Mouse (Mus musculus) right cerebral cortex, adult 18-20 months (tissue): ENCODE results near the gene Mmgt1.
A peak's percentile ranks its signal among the peaks of the same experiment; 100 is the strongest.

ENCODE experiments used
- DNase-seq: peaks from one replicate; pipeline ENCODE4 v3.0.0; 2022; ENCODE audit warnings: mixed read lengths

Gene Mmgt1

DNA sequence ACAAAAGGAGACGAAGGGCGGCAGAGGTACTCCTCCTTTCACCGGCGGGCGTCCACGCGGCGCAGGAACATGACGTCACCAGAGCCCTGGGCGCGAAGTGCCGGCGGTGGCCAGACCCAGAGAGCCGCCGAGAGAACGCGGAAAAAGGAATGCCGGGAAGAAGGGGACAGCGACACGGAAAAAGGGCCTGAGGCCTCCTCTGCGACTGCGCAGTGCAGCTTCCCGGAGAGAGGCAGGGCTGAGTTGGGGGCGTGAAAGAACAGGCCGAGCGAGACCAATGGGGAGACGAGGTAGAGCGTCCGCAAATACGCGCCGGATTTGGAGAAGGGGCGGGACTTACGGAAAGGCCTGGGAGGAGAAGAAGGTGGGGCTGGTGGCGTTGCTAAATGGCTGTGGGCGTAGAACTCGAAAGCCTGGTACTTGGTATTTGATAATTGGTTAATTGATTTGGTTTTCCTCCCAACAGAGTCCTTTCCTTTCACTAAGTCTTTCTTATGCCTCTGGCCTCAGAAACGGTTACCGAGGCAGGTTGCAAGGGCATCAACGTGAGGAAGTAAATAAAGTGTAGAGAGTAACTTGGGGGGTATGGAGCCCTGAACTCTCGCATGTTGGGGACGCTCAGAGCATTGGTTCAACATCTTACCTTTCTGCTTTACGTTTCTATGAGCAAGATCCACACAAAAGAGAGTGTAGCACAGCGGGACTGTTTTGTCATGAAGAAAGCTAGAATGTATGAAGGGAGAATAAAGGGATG lies at the start of gene Mmgt1:
TSS of gene Mmgt1 (minus strand) at position 183 of the 754 bp plus-strand sequence.
- DNase-seq, result peak; percentile 95

- no peak for DNase-seq
Measured at GRCm38 (mm10) chrX:56640066-56640465, 42.2 kb upstream of the Mmgt1 start.

DNA sequence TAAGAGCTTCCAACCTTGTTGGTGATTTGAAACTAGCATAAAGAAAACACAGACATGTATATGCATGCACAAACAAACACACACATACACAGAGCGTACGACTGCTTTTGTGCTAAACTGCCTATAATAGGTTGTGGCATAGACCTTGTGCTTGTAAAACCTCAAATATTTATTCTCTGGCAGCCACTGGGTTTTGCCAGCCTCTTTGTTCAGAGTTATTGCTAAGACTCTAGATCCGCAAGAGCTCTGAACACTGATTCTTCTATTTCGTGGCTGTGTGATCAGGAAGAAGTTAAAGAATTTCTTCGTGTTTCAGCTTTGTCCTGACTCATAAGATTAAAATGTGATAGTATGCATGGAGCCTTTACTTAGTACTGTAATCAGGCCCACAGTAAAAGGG lies 38.3 kb upstream of the Mmgt1 start:
- DNase-seq, result no peak

DNA sequence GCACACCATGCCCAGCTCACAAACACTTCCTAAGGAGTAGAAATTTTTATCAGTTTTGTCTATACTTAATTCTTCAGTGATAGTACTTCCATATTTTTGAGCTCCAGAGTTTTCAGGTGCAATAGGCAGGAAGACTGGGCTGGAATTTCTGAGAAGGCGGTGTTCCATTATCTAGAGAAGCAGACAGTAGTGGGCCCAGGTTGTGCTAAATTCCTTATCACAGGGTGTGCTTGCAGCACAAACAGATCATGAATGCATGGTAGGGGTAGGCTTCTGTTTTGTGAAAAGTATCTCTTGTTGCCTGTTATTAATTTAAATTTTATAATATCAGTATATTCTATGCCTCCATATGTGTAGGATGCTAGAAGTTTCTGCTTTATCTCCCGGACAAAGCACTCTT lies 17.4 kb upstream of the Mmgt1 start:
- DNase-seq, result no peak

GRCm38 (mm10) chrX:56610318-56610694 lies 12.4 kb upstream of the Mmgt1 start:
- peak; percentile 5 for DNase-seq

GRCm38 (mm10) chrX:56609623-56610317 lies 11.9 kb upstream of the Mmgt1 start, which contains the start of gene Slc9a6:
Slc9a6 (plus strand) TSS chrX:56609757.
- peak; percentile 76 for DNase-seq

DNA sequence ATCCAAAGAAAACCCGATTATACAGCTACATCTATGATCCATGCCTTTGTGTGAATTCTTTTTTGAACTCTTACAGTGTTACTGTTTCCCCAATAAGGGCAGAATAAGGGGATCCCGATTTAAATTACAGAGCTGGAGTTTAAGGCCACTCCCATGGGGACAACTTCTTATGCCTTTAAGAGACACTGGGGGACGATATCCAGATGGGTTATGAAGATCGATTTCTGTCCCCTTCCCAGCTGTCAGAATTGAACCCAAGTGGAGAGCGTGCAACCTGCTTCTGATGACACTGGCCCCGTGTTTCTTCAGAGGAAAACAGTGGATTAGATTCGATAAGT lies 11.4 kb upstream of the Mmgt1 start:
- DNase-seq, result no peak

- no peak for DNase-seq
Measured at GRCm38 (mm10) chrX:56607032-56607710, 9.3 kb upstream of the Mmgt1 start.

DNA sequence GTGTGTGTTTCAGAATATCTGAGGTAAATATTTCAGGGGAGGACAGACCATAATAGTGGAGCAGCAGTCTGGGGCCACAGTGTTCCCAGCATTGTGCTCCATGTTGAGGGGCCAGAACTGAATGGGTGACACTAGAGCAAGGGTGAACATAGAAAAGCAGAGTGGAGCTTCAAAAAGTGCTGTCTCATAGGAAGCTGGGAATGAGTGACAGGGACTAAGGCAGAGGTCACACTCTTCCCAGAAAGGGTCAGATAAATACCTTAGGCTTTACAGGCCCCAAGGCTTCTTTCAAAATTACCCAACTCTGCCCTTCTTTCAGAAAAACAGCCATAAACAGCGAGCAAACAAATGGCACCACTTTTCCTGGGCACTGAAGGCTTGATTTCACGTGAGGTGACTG lies 8.7 kb upstream of the Mmgt1 start:
- DNase-seq, result no peak

DNA sequence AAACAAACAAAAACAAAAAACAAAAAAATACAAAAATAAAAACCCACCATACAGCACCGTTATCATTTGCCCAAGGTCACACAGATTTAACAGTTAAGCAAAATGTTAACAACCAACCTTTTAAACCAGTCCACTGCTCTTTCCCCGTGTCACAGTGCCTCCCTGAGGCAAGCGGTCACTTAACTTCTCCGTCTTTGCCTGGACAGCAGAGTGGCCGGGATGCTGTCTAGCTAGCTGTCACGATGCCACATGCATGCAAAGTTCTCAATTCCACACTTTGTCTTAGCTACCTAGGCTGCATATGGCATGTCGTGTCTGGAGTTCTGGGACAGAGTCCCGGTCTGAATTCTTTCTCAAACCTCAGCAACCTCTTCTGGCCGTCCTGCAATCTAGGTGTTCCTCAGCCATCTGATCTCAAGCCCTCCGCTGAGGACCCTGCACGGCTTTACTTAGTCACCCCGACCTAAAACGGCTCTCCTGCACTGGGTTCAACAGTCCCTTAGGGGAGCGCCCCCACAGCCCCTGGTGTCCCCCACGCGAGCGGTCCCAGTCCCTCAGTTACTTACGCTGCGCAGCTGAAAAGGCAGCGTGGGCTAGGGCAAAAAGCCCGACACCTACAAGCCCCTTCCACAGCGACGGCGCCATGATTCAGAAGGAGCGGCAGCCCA lies 516 bp downstream of the Mmgt1 start:
- DNase-seq, result no peak

GRCm38 (mm10) chrX:56578200-56578599 lies 19.7 kb downstream of the Mmgt1 start:
- DNase-seq, result no peak

DNA sequence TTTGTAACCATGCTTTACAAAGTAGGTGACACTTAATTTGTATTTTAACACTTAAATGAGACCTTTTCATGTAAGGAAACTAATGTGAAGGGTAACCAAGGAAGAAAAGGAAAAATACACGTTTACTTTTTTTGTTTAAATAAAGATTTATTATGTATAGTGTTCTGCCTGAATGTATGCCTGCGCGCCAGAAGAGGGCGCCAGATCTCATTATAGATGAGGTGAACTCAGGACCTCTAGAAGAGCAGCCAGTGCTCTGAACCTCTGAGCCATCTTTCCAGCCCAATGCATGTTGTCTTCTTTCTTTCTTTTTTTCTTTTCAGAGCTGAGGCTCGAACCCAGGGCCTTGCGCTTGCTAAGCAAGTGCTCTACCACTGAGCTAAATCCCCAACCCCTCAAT lies 25.4 kb downstream of the Mmgt1 start:
- no peak for DNase-seq

GRCm38 (mm10) chrX:56553584-56553983 lies 44.3 kb downstream of the Mmgt1 start:
- DNase-seq, result no peak

DNA sequence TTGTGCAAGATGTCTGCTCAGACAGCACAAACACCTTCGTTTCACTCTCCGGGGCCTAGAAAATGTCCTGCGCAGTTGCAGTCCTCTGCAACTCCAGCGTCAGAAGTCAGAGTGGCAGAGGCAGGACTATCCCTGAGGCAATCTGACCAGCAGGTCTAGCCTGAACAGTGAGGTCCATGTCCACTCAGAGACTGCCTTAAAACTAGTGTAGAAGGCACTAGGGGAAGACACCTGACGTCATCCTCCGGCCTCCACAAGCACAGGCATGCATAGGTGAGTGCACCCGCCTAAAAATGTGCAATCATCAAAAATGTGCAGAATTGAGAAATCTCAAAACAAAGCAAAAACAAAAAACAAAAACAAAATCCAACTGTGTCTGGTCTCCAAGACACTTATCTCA lies 48.4 kb downstream of the Mmgt1 start, which contains the start of gene Gm648:
TSS of gene Gm648 (minus strand) at position 101 of the 400 bp plus-strand sequence.
- DNase-seq, result no peak

- DNase-seq, result no peak
Measured at GRCm38 (mm10) chrX:56537162-56537561, 60.7 kb downstream of the Mmgt1 start.
